Mouse (Mus musculus) kidney, adult 2 months (tissue): Measurements from ENCODE around the gene Cpsf7.

Experiments used
- CTCF ChIP-seq: fragments of 200-500 bp; conservative IDR thresholded peaks from 2 replicates; pipeline ENCODE4 v1.5.1; 2011; ENCODE audit warnings: low read depth, mild to moderate bottlenecking, control low read depth, low read length, moderate library complexity, mixed read lengths; ENCODE audit not compliant: insufficient read depth, insufficient read length
- POLR2A ChIP-seq: fragments of 200-500 bp; IDR thresholded peaks from one replicate; pipeline ENCODE4 v1.6.1; 2011; ENCODE audit warnings: low read depth, low read length, control low read depth

GRCm38 (mm10) chr19:10591659-10592377, 66.8 kb downstream of the Cpsf7 start:
- no peak for TF ChIP-seq CTCF
- TF ChIP-seq POLR2A = no peak
